Mouse (Mus musculus) adrenal gland, postnatal 10 days (tissue): ENCODE measurements at regions not wholly inside any gene's neighbourhood (a gene's known extent, or its start where the extent isn't known, plus 50 kb on each side); places are given as distances from the start of the nearest gene placed in this dataset.

Experiments
- DNase-seq: peaks from one replicate; pipeline ENCODE4 v3.0.0; 2021; ENCODE audit warnings: mixed read lengths

DNA sequence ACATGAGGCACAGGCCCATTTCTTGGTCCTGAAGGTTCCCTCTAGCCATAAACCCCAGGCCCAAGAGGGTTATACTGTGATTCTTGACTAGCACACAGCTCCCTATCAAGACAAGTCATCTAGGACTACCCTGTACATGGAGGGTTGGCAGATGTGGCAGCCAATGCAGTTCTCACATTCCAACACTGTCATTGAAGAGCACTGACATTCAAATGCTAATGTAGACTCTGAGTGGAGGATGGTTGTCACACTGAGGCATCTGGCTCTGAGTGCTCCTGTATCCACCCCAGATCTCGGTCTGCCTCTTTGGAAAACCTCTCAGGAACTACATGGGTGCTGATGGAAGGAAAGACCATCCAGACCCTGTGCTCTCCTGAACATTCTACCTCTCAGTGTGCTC lies 900.5 kb upstream of the 1700015G11Rik start:
- no peak for DNase-seq

- no peak for DNase-seq
Measured at GRCm38 (mm10) chr7:52911279-52911678, 895.8 kb upstream of the 1700015G11Rik start.

GRCm38 (mm10) chr7:52865755-52866154 lies 850.2 kb upstream of the 1700015G11Rik start:
- DNase-seq: peak; percentile 5

- DNase-seq: no peak
Measured at GRCm38 (mm10) chr7:52822310-52822709, 806.8 kb upstream of the 1700015G11Rik start.

DNA sequence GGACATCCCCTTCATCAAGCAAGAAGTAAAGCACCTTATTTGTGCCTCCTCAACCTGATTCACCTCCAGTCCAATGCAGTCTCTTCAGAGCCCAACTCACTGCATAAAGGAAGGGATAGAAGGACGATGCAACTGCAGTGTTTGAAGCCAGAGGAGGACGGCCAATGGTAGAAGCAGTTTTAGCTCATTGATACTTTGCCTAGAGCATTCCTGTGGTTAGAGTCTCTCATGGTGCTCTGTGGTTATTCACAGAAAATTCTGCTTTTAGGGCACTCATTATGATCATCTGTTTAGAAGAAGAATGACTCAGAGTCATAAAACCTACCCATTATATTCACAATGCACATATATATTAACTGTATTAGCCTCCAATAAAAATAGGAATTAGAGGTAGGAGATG lies 792.6 kb upstream of the 1700015G11Rik start:
- DNase-seq: no peak
